Comparison of ENCODE assay signal across 10 mouse cellular contexts in the genomic region with DNA sequence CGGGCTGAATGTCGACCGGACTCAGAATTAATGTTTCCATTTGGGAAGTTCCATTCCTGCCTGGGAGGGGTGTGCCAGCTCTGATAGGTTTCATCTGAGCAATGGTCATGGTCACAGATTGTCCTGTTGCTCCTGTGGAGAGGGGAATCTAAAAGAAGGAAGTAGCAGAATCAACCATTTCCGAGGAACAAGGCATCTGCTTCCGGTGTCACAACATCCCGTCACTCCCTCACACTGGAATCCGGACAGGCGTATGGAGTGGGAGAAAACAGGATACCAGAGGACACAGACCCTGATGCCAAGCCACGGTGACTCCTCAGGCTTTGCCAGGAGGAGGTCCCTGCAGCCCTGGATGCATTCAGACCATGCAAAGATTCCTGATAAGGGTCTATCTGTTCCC.
A peak's percentile ranks its signal among the peaks of the same experiment; 100 is the strongest.
DNase-seq lines count a peak whose midpoint lies in the region; ATAC-seq and TF ChIP-seq lines count a peak whose summit lies in the region.
"Had no signal": no experiment of that assay in that cellular context is flagged by ENCODE, and none has a peak within 500 bp of the region (broad histone marks: within the 10 kb centered on the region; RNA-seq: fewer than 3 reads in every experiment).

No protein-coding gene starts in this region.

- H3K27ac ChIP-seq in heart, embryonic 10.5 days = no peak overlapping the region
- no peak overlapping the region for H3K27ac ChIP-seq in lung, embryonic 14.5 days (ENCODE audit: low read depth)

- H3K4me1 ChIP-seq in heart, embryonic 10.5 days = peaks cover 28% of the 10 kb centered on the region
- no peaks in the 10 kb centered on the region for H3K4me1 ChIP-seq in lung, embryonic 14.5 days (ENCODE audit: insufficient read depth)

- TF ChIP-seq CTCF in lung, embryonic 14.5 days (IDR thresholded peaks at IDR 0.05; ENCODE audit: low read depth) = no peak

- no peak overlapping the region for H3K4me3 ChIP-seq in heart, embryonic 10.5 days
- no peak overlapping the region for H3K4me3 ChIP-seq in lung, embryonic 14.5 days (ENCODE audit: low read depth, low read length)
- H3K4me3 ChIP-seq: myocyte had no signal

- H3K27me3 ChIP-seq in heart, embryonic 10.5 days (ENCODE audit: insufficient read depth, poor library complexity, severe bottlenecking) = peaks cover 24% of the 10 kb centered on the region
- no peaks in the 10 kb centered on the region for H3K27me3 ChIP-seq in lung, embryonic 14.5 days (ENCODE audit: insufficient read depth, low read length)

- intact Hi-C loops in heart, postnatal 25 days (cut with DNase I) = no loop called here

- no peak overlapping the region for H3K9ac ChIP-seq in lung, embryonic 14.5 days

- H3K9me3 ChIP-seq in heart, embryonic 10.5 days = no peaks in the 10 kb centered on the region
- H3K9me3 ChIP-seq in lung, embryonic 14.5 days (ENCODE audit: low read depth, low read length) = no peaks in the 10 kb centered on the region

- WGBS in heart, embryonic 10.5 days = 50% methylated on average over 9 of the region's 9 CpGs
- 70% methylated on average over 9 of the region's 9 CpGs for WGBS in lung, embryonic 14.5 days

- no peaks in the 10 kb centered on the region for H3K36me3 ChIP-seq in heart, embryonic 10.5 days
- no peaks in the 10 kb centered on the region for H3K36me3 ChIP-seq in lung, embryonic 14.5 days (ENCODE audit: insufficient read depth)

- 0 out of 2 replicates have a peak overlapping the region, but pooled peaks have one; percentile 5 for H3K4me2 ChIP-seq in lung, embryonic 14.5 days

- peak; percentile 69 for ATAC-seq in common myeloid progenitor, adult 5-6 weeks (replicated peaks; ENCODE audit: low read depth, poor library complexity, severe bottlenecking)
- ATAC-seq in lung, embryonic 14.5 days (ENCODE audit: insufficient read depth) = no peak

- DNase-seq in heart, adult 11 months = peak; percentile 94
- no peak for DNase-seq in heart, embryonic 10.5 days (ENCODE audit: low spot score)
- peak; percentile 5 for DNase-seq in heart, postnatal 25 days (ENCODE audit: low spot score)
- peak; percentile 35 for DNase-seq in lung, embryonic 14.5 days
- DNase-seq in frontal cortex, postnatal 25 days (ENCODE audit: low spot score in 2 of 2) = no peak
- DNase-seq in spleen, adult 18-20 months = no peak
- no peak for DNase-seq in layer of hippocampus, adult 11-12 months (ENCODE audit: low spot score)
- DNase-seq: cerebellum, postnatal 36 days had no signal

Comparison
In these comparisons a context has a peak if more than half of its experiments do, and no peak if none do; other contexts are left out.
1. DNase-seq: peak in heart, adult 11 months (single experiment), heart, postnatal 25 days (single experiment) and lung, embryonic 14.5 days (single experiment); none in heart, embryonic 10.5 days (single experiment), frontal cortex, postnatal 25 days (0 of 2), spleen, adult 18-20 months (0 of 2) and layer of hippocampus, adult 11-12 months (single experiment).